Mouse (Mus musculus) T-helper 17 cell (primary cell): ENCODE measurements around the gene Snx1.

Source experiments
- in situ Hi-C, 2 experiments: fragments of 300-600 bp; cut with MboI, MseI; formaldehyde crosslinking; loops; 1 replicate in 1 of 2; 2 replicates in 1 of 2; pipeline ENCODE4 v1.15.1; 2025; ENCODE audit warnings: high pct_unique_total_duplicates in 2 of 2

Gene Snx1

GRCm38 (mm10) chr9:66053620-66054019 is 72.8 kb downstream of the Snx1 start:
- in situ Hi-C loops: no loop called here

GRCm38 (mm10) chr9:66052731-66053130 is 73.7 kb downstream of the Snx1 start:
- in situ Hi-C loops: no loop called here

DNA sequence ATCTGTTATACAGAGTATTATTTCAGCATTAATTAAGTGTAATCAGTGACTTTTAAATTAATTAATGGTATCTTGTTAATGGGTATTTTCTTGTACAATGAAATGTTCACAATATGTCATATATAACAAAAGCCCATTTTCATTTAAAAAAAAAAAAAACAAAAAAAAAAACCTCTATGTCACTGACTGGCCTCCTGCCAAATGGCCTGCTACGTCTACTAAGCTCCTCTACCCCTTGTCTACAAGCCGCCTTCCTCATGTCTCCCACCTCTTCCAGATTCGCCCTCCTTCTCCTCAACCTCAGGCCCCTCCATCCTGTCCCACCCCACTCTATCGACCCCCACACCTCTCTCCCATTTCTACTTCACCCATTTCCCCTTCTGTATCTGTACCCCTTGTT is 74.9 kb downstream of the Snx1 start:
- in situ Hi-C loops: no loop called here

GRCm38 (mm10) chr9:66049931-66050601 is 76.3 kb downstream of the Snx1 start:
- in situ Hi-C loops: no loop called here

- in situ Hi-C loops: no loop called here
Observed at GRCm38 (mm10) chr9:66043241-66043640, 83.1 kb downstream of the Snx1 start.

DNA sequence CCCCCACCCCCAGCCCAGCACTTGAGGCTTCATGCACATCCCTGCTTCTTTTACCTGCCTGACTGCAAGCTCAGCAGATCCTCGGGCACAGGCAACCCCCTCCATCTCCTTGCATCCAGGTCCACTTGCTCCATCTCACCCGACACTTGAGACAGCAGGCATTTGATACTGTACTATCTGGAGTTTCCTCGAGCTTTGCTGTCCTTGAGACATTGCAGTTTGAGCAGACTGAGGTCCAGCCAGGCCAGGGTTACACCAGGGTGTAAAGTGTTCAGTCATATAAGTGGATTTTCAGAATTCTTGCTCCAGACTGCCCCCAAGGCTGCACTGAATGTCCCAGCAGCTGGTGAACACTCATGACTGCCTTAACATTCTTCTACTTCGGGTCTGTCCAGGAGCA is 84.1 kb downstream of the Snx1 start:
- in situ Hi-C loops: no loop called here

- in situ Hi-C loops: no loop called here
Observed at GRCm38 (mm10) chr9:66040801-66041200, 85.6 kb downstream of the Snx1 start.

GRCm38 (mm10) chr9:66039290-66039689 is 87.1 kb downstream of the Snx1 start:
- in situ Hi-C loops: no loop called here

DNA sequence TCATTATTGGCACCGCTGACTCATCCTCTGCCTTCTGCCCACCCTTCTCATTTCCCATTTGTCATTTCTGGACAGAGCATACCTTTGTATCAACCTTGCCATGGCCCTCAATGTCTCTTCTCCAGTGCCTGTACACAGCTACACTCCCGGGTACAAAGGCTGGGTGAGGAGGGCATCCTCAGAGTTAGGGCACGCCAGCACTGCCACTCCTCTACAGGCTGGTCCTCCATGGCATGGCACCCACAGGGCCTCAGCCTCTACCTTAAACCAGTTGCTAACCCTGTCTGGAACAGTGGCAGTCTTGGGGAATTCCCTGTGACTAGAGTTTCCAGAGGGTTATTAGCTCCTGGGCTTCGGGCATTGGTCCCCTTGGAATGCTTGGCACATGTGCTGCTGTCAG is 87.8 kb downstream of the Snx1 start:
- in situ Hi-C loops: no loop called here
